In genomic region chr2:131491707-131492595, GRCm38 (mm10) we compare ENCODE assay signal across 8 mouse cellular contexts. TPM values are rescaled to one million over a fixed set of nuclear protein-coding genes. Genes with fewer than 3 reads are reported as not detected.
A peak's percentile ranks its signal among the peaks of the same experiment; 100 is the strongest.
DNase-seq lines count a peak whose midpoint lies in the region; ATAC-seq lines count a peak whose summit lies in the region.

No protein-coding gene starts in this region.

- peak overlapping the region; percentile 70 for H3K27ac ChIP-seq in forebrain, embryonic 16.5 days (ENCODE audit: low read length)

- no peaks in the 10 kb centered on the region for H3K36me3 ChIP-seq in forebrain, embryonic 16.5 days (ENCODE audit: control insufficient read depth, insufficient read depth)

- peak overlapping the region; percentile 75 for H3K4me2 ChIP-seq in forebrain, embryonic 16.5 days (ENCODE audit: low read length)

- ATAC-seq in forebrain, embryonic 16.5 days, result peak; percentile 97

- H3K4me1 ChIP-seq in forebrain, embryonic 16.5 days (replicated peaks; ENCODE audit: control insufficient read depth, insufficient read depth, low read length), result peaks cover 26% of the 10 kb centered on the region

- WGBS in forebrain, embryonic 16.5 days, result under 1% methylated on average over 74 of the region's 102 CpGs

- H3K27me3 ChIP-seq in forebrain, embryonic 16.5 days (replicated peaks; ENCODE audit: control insufficient read depth, insufficient read depth, low read length), result no peaks in the 10 kb centered on the region

- peak overlapping the region; percentile 74 for H3K4me3 ChIP-seq in forebrain, embryonic 16.5 days (replicated peaks; ENCODE audit: low read length)

- no peaks in the 10 kb centered on the region for H3K9me3 ChIP-seq in forebrain, embryonic 16.5 days (ENCODE audit: control insufficient read depth, low read length)

- peak overlapping the region; percentile 92 for H3K9ac ChIP-seq in forebrain, embryonic 16.5 days (replicated peaks; ENCODE audit: low read depth, low read length)

- peak; percentile 91 for DNase-seq in Muller cell, postnatal 12 days (ENCODE audit: inconsistent ontology term)
- peak; percentile 86 to 90 for DNase-seq in cerebellum, adult 18-20 months
- DNase-seq in heart, postnatal 4 days, result peak; percentile 87
- DNase-seq in layer of hippocampus, adult 9-11 months, result peak; percentile 79
- DNase-seq in lung, postnatal 25 days (ENCODE audit: low spot score), result peak; percentile 83
- peak; percentile 68 for DNase-seq in retina, embryonic 14.5 days (ENCODE audit: low spot score)
- DNase-seq in thymus, postnatal 36 days, result peak; percentile 91 to 96

RNA-seq across cellular contexts. Expression of gene Smox, which starts 0.7 kb away (rescaled TPM):
- 56.2 and 57.2 TPM in 2 replicates for polyA plus RNA-seq in forebrain, embryonic 16.5 days (2015; fragmentation: Nextera tagmentation; extraction: Ambion mirVana)
- 10 to 100 TPM; 33.7 to 35.2 TPM for total RNA-seq in heart, postnatal 4 days (2021)

Comparison
In these comparisons a context has a peak if more than half of its experiments do, and no peak if none do; other contexts are left out.
1. Peak in every context shown above with its lines: DNase-seq, ATAC-seq, H3K4me3 ChIP-seq and H3K27ac ChIP-seq.